Mouse (Mus musculus) forebrain, embryonic 12.5 days (tissue): ENCODE data around the gene Oxct1. TPM values are rescaled to one million over a fixed set of nuclear protein-coding genes. Genes with fewer than 3 reads are reported as not detected.

Experiments used
- ATAC-seq: fragments of 200-750 bp; cut with Nextera tagmentation; 2 replicates; pipeline ENCODE4 v1.8.0; 2017; ENCODE audit warnings: moderate TSS enrichment; ENCODE audit not compliant: low FRiP score
- H3K27ac ChIP-seq: fragments of 300-500 bp; sonication (generic); 2 replicates; pipeline ENCODE4 v1.5.1; 2016; ENCODE audit warnings: mild to moderate bottlenecking
- H3K27me3 ChIP-seq: fragments of 300-500 bp; sonication (generic); 2 replicates; pipeline ENCODE4 v1.6.1; 2016; ENCODE audit warnings: mild to moderate bottlenecking
- H3K36me3 ChIP-seq: fragments of 300-500 bp; sonication (generic); replicated peaks from 2 replicates; pipeline ENCODE4 v1.6.1; 2016; ENCODE audit warnings: mild to moderate bottlenecking
- H3K4me1 ChIP-seq: fragments of 300-500 bp; sonication (generic); 2 replicates; pipeline ENCODE4 v1.6.1; 2016
- H3K4me2 ChIP-seq: fragments of 300-500 bp; sonication (generic); 2 replicates; pipeline ENCODE4 v1.6.1; 2016; ENCODE audit warnings: mild to moderate bottlenecking, moderate library complexity
- H3K4me3 ChIP-seq: fragments of 300-500 bp; sonication (generic); replicated peaks from 2 replicates; pipeline ENCODE4 v1.5.1; 2016; ENCODE audit warnings: mild to moderate bottlenecking
- H3K9ac ChIP-seq: fragments of 300-500 bp; sonication (generic); 2 replicates; pipeline ENCODE4 v1.6.1; 2016; ENCODE audit warnings: mild to moderate bottlenecking
- H3K9me3 ChIP-seq: fragments of 300-500 bp; sonication (generic); 2 replicates; pipeline ENCODE4 v1.6.1; 2016
- WGBS: fragments of 180-500 bp; shearing (Covaris S2); methylation state at CpG from one replicate; pipeline ENCODE4 v1.1.7; 2016; 5-methylcytosine and 5-hydroxymethylcytosine counted together
- polyA plus RNA-seq: library from polyadenylated mRNA; unstranded; fragments of >200 nt; fragmentation: Nextera tagmentation; extraction: Ambion mirVana; gene quantifications from 2 replicates; pipeline ENCODE4 v1.2.1, GENCODE M21; 2016

The Oxct1 gene
- polyA plus RNA-seq, 1 experiment from 2014 or later, result 225 TPM

DNA sequence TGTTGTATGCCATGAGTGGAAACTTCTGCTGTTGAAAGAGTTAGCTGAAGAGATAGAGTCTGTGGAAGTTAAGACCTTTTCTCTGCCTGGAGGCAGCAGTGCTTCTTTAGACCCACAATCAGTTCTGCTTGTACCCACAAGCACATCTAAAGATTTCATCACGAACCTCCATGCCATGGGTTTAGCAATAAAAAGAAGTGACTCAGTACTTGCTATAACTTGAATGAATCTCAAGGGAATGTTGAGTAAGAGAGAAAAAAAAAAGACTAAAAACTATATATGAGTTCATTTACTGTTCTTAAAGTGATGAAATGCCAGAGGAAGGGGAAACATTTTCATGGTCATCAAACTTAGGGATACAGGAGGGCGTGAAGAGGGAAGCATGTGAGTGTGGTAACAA, 25.6 kb upstream of the Oxct1 start:
- WGBS, result 86% methylated on average over 2 of the region's 2 CpGs
- Histone ChIP-seq H3K27ac (no peak overlapping the region), H3K36me3 (no peaks in the 10 kb centered on the region)

DNA sequence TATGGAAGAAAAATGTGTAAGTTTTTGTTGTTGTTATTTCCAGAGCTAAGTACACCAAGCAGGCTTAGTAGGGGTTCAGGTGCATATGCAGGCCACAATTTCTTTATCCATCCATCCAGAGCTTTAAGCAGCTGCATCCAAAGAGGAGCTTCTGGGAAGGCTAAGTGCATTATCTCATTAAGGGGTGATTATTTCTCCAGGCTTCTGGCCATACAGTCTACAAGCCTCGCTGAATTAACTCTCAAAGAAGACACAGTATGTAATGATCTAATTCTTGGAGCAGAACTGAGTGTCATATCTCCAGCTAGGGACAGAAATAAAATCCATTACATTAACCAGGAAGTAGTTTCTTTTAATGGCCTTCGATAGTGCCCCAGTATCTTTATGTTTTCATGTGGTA, 12.3 kb upstream of the Oxct1 start:
- Histone ChIP-seq H3K9me3 (no peaks in the 10 kb centered on the region), H3K9ac (no peak overlapping the region), H3K4me1 (no peaks in the 10 kb centered on the region), H3K4me3 (no peak overlapping the region), H3K4me2 (no peak overlapping the region), H3K27me3 (no peaks in the 10 kb centered on the region), H3K36me3 (no peaks in the 10 kb centered on the region), H3K27ac (no peak overlapping the region)
- WGBS, result 81% methylated on average over 2 of the region's 2 CpGs
- no peak for ATAC-seq

More for the DNA sequence above, 25.6 kb upstream of the Oxct1 start:
- Histone ChIP-seq H3K27me3 (no peaks in the 10 kb centered on the region), H3K9ac (no peak overlapping the region), H3K4me1 (no peaks in the 10 kb centered on the region), H3K4me3 (no peak overlapping the region), H3K9me3 (0 out of 2 replicates have a peak, but pooled peaks cover 4% of the 10 kb centered on the region), H3K4me2 (no peak overlapping the region)
- ATAC-seq, result no peak

DNA sequence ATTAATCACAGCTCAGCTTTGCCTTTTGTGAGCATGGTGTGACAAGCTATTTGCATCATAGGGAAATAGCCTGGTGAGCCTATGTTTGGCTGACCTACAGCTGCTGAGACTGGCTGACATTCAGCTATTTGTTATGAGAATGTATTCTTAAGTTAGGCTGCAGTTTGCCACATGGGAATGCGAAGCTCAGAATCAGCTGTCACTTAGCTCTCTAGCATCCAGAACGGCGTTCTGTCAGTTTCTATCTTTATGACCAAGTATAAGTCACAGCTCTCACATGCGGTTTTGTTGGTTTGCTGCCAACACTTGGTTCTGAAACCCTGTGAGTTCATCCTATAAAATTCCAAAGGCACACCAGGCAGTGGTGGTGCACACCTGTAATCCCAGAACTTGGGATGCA, 5.5 kb upstream of the Oxct1 start:
- 75% methylated on average over 4 of the region's 4 CpGs for WGBS
- ATAC-seq, result no peak
- H3K27me3 ChIP-seq, result no peaks in the 10 kb centered on the region
- H3K9ac ChIP-seq, result no peak overlapping the region
- H3K9me3 ChIP-seq, result no peaks in the 10 kb centered on the region
- H3K4me2 ChIP-seq, result no peak overlapping the region
- H3K27ac ChIP-seq, result no peak overlapping the region
- H3K4me3 ChIP-seq, result no peak overlapping the region
- H3K4me1 ChIP-seq, result 0 out of 2 replicates have a peak, but pooled peaks cover under 1% of the 10 kb centered on the region
- no peaks in the 10 kb centered on the region for H3K36me3 ChIP-seq

DNA sequence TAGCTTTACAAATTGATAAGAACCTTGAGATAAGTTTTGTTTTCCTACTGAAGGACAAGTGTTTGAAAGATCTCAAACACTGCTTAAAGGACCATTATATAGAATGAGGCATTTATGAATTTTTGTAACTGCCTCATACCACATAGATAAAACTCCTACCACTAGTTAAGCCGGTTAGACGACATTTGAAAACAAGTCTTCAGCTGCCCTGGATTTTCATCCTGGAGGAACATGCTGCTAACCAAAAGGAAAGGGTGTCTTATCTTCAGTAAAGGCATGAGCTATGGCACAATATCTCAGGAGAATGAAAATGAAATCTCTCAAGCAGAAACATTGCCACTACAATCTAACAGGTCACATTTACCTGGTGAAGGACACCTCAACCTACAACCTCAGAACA, 2.4 kb upstream of the Oxct1 start:
- no peak for ATAC-seq
- H3K27me3 ChIP-seq, result no peaks in the 10 kb centered on the region
- WGBS, result 92% methylated on average over 2 of the region's 2 CpGs

DNA sequence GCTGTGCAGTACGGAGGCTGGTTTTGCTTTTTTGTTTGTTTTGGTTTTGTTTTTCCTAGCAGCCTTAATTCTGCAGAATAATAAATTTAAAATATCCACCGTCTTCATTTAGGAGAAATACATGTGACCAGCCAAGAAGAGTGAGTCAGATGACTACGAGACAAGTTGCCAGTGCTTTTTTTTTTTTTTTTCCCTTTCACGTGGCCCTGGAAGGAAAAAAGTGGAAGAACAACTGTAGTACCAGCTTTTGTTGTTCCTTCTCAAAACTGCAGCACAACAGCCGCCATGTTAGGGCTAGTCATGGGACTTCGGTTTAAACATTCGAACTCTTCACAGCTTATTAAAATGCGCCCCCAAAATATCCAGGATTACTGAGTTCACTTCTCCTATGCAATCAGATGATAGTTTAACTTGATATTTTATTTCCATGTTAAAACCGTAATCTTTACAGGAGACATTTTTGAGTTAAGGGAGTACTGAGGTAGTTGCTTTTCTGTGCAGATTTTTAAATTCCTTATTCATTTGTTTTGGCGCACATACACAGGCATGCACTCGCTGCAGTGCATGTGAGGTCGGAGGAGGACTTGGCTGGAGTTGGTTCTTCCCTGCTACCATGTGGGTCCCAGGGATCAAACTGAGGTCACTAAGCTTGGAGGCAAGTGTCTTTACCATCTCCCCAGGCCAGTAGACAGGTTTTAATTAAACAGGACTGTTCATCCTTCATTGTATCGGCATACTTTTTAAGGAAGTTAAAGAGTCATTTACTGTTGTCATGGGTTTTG, 1.3 kb upstream of the Oxct1 start:
- Histone ChIP-seq H3K4me3 (no peak overlapping the region), H3K36me3 (no peaks in the 10 kb centered on the region), H3K9ac (no peak overlapping the region), H3K9me3 (no peaks in the 10 kb centered on the region), H3K4me1 (peaks cover 12% of the 10 kb centered on the region; the same call in 1 of the 2 replicates), H3K4me2 (no peak overlapping the region), H3K27me3 (no peaks in the 10 kb centered on the region), H3K27ac (no peak overlapping the region)
- WGBS, result 83% methylated on average over 13 of the region's 13 CpGs
- ATAC-seq, result no peak

More for the DNA sequence above, 2.4 kb upstream of the Oxct1 start:
- Histone ChIP-seq H3K4me2 (no peak overlapping the region), H3K4me3 (no peak overlapping the region), H3K9me3 (no peaks in the 10 kb centered on the region), H3K27ac (no peak overlapping the region), H3K4me1 (peaks cover 12% of the 10 kb centered on the region; the same call in 1 of the 2 replicates), H3K9ac (no peak overlapping the region), H3K36me3 (no peaks in the 10 kb centered on the region)

DNA sequence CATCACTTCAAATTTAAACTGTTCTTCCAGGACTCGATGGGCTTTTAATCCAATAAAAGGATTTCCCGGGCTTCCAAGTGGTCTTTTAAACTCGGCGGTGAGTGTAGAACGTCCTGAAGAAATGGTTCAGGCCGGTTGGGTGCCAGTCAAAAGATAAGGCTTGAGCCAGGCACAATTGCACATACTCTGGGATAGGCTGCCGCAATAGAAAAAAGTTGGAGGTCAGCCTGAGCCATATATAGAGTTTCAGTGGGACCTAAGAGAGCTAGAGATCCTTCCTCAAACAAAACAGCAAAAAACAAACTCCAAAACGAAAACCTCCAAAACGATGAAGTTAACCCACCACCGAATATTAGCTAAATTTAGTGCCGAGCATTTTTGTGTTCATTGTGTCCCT, 677 bp upstream of the Oxct1 start:
- whole genome bisulfite sequencing, result 49% methylated on average over 11 of the region's 11 CpGs
- peak overlapping the region; percentile 66 for H3K4me2 ChIP-seq
- no peak overlapping the region for H3K27ac ChIP-seq
- no peak overlapping the region for H3K9ac ChIP-seq
- H3K9me3 ChIP-seq, result no peaks in the 10 kb centered on the region
- H3K27me3 ChIP-seq, result no peaks in the 10 kb centered on the region
- no peak for ATAC-seq
- H3K4me1 ChIP-seq, result peaks cover 12% of the 10 kb centered on the region; the same call in 1 of the 2 replicates
- H3K4me3 ChIP-seq, result no peak overlapping the region
- no peaks in the 10 kb centered on the region for H3K36me3 ChIP-seq

DNA sequence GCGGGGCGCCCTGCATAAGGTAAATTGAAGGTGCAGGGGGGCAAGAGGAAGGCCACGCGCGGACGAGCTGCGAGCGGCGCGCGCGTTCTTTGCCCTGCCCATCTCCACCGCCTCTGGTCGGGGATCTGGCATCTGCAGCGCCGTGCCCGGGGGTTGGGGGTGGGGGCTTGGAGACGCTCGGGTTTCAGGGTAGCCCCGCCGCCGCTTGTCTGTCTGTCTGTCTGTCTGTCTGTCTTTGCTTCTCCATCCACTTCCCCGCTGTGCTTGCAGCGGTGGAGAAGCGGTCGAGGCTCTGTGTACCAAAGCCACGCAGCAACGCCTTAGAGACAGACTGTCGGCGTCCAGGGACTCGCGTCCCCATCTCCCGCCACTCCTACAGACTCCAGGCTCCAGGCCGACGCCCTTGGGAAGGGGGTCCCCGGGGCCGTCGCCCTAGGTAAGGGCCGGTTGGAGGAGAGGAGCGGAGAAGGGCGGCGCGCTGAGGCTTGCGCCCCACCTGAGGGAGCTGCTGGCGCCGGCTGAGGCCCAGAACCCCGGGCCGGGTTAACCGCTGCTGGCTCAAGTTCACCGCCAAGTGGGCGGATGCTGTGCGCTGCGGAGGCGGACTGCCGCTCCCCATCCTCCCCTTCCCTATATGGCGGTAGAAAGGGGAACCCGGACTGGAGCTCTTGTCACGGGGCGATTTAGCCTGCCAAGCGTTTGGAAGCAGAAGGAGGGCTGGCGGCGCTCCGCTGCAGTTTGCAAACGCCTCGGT, 825 bp downstream of the Oxct1 start:
- H3K4me3 ChIP-seq, result peak overlapping the region; percentile 80
- H3K27me3 ChIP-seq, result no peaks in the 10 kb centered on the region
- peaks cover 12% of the 10 kb centered on the region; the same call in 1 of the 2 replicates for H3K4me1 ChIP-seq
- H3K9ac ChIP-seq, result peak overlapping the region; percentile 87
- ATAC-seq, result peak; percentile 83
- H3K27ac ChIP-seq, result peak overlapping the region; percentile 96
- H3K4me2 ChIP-seq, result peak overlapping the region; percentile 66
- no peaks in the 10 kb centered on the region for H3K36me3 ChIP-seq
- WGBS, result under 1% methylated on average over 63 of the region's 65 CpGs
- no peaks in the 10 kb centered on the region for H3K9me3 ChIP-seq

DNA sequence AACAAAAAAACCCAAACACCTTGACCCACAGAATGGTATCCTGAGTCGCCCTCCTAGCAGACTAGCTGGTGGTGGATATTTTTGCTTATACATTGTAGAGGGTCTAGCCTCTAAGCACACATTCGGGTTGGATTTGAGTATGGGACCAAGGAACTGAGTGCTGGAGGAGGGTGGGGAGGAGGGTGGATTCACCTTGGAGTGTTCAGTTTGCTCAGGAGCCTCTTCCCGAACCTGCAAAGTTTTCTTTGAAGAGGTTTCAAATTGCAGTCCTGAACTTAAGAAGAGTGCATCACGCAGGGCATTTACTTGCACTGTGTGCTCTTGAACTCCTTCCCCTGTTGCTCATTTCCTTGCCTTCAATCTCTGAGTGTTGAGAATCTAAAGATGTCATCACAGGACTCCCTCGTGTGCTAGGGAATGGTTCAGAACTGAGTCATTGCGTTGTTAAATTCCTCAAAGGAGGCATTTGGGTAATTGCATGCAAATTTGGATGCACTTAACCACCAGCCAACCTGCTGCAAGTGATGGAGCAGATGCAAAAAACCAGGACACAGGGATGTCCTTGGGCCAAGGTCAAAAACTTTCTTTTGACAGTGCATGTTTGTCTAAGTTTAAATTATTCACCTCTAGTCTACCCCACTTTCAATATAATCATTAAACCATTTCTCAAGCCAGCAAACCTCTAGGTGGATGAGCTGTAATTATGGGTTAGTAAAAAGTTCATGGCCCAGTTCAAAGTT, 1.7 kb downstream of the Oxct1 start:
- Histone ChIP-seq H3K4me1 (peaks cover 12% of the 10 kb centered on the region; the same call in 1 of the 2 replicates), H3K4me2 (peak overlapping the region; percentile 66), H3K27ac (no peak overlapping the region; the same call in 1 of the 2 replicates), H3K4me3 (peak overlapping the region; percentile 80), H3K27me3 (no peaks in the 10 kb centered on the region), H3K36me3 (no peaks in the 10 kb centered on the region), H3K9ac (peak overlapping the region; percentile 87), H3K9me3 (no peaks in the 10 kb centered on the region)
- ATAC-seq, result no peak; the same call in 1 of the 2 replicates
- WGBS, result 14% methylated on average over 6 of the region's 6 CpGs

DNA sequence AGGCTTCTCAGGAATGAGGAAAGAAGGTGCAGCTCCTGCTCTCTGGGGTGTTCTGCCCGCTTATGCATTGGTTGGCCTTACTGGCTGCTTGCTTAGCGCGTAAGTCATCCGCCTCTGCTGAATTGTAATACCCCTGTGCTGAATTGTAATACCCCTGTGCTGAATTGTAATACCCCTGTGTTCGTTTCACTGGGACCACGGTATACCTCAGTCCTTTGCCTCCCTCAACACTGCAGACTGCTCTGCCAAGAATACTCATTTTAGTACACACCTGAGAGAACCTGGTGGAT, 2.2 kb downstream of the Oxct1 start:
- Histone ChIP-seq H3K9ac (no peak overlapping the region), H3K4me1 (peaks cover 12% of the 10 kb centered on the region; the same call in 1 of the 2 replicates), H3K36me3 (no peaks in the 10 kb centered on the region), H3K27ac (no peak overlapping the region), H3K4me2 (no peak overlapping the region), H3K4me3 (no peak overlapping the region), H3K27me3 (no peaks in the 10 kb centered on the region), H3K9me3 (no peaks in the 10 kb centered on the region)
- no peak for ATAC-seq
- WGBS, result 77% methylated on average over 6 of the region's 6 CpGs

DNA sequence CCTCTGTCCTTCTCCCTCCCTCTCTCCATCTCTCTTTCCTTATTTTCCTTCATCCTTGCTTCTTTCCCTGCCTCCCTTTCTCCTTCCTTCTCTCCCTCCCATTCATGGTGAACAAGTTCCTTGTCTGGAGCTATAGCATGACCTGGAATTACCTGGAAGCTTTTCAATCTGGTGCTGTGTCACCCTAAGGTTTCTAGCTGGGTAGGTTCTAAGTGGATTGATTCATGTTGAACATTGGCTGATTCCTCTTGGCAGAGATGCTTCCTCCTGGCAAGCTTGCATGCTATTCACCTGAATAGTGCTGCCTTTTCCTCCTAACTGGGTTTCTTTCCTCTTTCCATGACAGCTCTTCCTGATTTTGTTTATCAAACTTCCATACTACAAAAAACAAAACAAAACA, 2.8 kb downstream of the Oxct1 start:
- Histone ChIP-seq H3K9me3 (no peaks in the 10 kb centered on the region), H3K27ac (no peak overlapping the region), H3K9ac (no peak overlapping the region), H3K36me3 (no peaks in the 10 kb centered on the region), H3K4me3 (no peak overlapping the region), H3K4me2 (no peak overlapping the region), H3K27me3 (no peaks in the 10 kb centered on the region), H3K4me1 (peaks cover 12% of the 10 kb centered on the region; the same call in 1 of the 2 replicates)
- ATAC-seq, result no peak

DNA sequence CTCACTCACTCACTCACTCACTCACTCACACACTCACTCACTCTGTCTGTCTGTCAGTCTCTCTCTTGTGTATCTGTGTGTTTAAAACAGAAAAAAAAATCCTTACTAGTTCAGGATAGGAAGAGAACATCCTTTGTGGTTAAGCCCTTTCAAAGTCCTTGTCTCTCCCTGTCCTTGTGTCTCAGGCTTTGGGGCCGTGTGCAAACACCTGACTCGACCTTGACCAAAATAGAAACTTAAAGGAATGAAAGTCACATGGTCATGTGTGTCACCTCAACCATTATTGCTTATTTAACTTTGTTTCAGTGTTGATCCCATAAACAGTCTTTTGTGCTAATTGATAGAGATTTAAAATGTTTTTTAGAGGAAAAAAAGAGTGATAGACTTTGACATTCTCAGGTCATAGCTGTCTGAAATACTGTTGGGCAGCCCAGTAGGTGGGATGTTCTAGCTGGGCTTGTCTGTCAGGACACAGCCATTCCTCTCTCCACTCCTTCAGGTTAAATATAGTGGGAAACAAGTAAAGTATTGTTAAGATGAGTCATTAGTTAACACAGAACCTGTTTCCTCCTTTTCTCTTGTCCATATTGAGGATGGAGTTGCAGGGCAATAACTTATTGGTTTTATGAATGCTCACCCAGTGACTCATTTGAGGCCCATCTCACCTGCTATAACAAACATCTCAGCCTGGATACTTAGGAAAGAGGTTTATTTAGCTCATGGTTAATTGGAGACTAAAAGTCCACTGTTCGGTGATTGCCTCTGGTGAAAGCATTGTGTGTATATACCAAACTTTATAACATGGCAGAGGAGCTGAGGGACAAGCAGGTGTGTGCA, 7.2 kb downstream of the Oxct1 start:
- Histone ChIP-seq H3K9ac (no peak overlapping the region), H3K27me3 (no peaks in the 10 kb centered on the region)
- ATAC-seq, result no peak

More for the DNA sequence above, 7.2 kb downstream of the Oxct1 start:
- Histone ChIP-seq H3K4me3 (no peak overlapping the region), H3K9me3 (no peaks in the 10 kb centered on the region), H3K4me2 (no peak overlapping the region), H3K27ac (no peak overlapping the region), H3K36me3 (peaks cover 23% of the 10 kb centered on the region), H3K4me1 (no peaks in the 10 kb centered on the region)
- 85% methylated on average over 3 of the region's 3 CpGs for WGBS
